Mouse (Mus musculus) intestine, embryonic 14.5 days (tissue): Measurements from ENCODE around the gene Klc2. TPM values are rescaled to one million over a fixed set of nuclear protein-coding genes. Genes with fewer than 3 reads are reported as not detected.
A peak's percentile ranks its signal among the peaks of the same experiment; 100 is the strongest.
"Not testable (repeated sequence)": the region's sequence is repeated elsewhere in the genome, so short reads cannot be mapped to it uniquely, and the experiment has no call there.

Experiments used
- ATAC-seq: fragments of 200-750 bp; cut with Nextera tagmentation; replicated peaks from 2 replicates; pipeline ENCODE4 v1.8.0; 2017; ENCODE audit warnings: low read depth, moderate number of reproducible peaks, moderate TSS enrichment, moderate library complexity; ENCODE audit not compliant: low FRiP score, low TSS enrichment
- DNase-seq: peaks from one replicate; pipeline ENCODE4 v3.0.0-alpha.2; 2018; ENCODE audit warnings: low spot score
- H3K27ac ChIP-seq: fragments of 300-500 bp; sonication (generic); 2 replicates; pipeline ENCODE4 v1.5.1; 2014; ENCODE audit warnings: low read depth, mild to moderate bottlenecking, control low read depth
- H3K27me3 ChIP-seq: fragments of 300-500 bp; sonication (generic); replicated peaks from 2 replicates; pipeline ENCODE4 v1.6.1; 2014; ENCODE audit warnings: low read length, control low read depth; ENCODE audit not compliant: control insufficient read depth, insufficient read depth
- H3K36me3 ChIP-seq: fragments of 300-500 bp; sonication (generic); 2 replicates; pipeline ENCODE4 v1.6.1; 2014; ENCODE audit warnings: low read length, control low read depth; ENCODE audit not compliant: control insufficient read depth, insufficient read depth
- H3K4me1 ChIP-seq: fragments of 300-500 bp; sonication (generic); replicated peaks from 2 replicates; pipeline ENCODE4 v1.6.1; 2014; ENCODE audit warnings: low read length, control low read depth, mixed read lengths; ENCODE audit not compliant: control insufficient read depth, insufficient read depth
- H3K4me2 ChIP-seq: fragments of 300-500 bp; sonication (generic); 2 replicates; pipeline ENCODE4 v1.6.1; 2014; ENCODE audit warnings: low read length
- H3K4me3 ChIP-seq: fragments of 300-500 bp; sonication (generic); 2 replicates; pipeline ENCODE4 v1.5.1; 2014; ENCODE audit warnings: low read depth, low read length, control low read depth, mixed read lengths
- H3K9ac ChIP-seq: fragments of 300-500 bp; sonication (generic); 2 replicates; pipeline ENCODE4 v1.6.1; 2014; ENCODE audit warnings: mild to moderate bottlenecking, low read length
- H3K9me3 ChIP-seq: fragments of 300-500 bp; sonication (generic); 2 replicates; pipeline ENCODE4 v1.6.1; 2016; ENCODE audit warnings: low read length, control low read depth; ENCODE audit not compliant: control insufficient read depth
- WGBS: fragments of 180-500 bp; shearing (Covaris S2); extraction: QIAGEN DNeasy Blood & Tissue Kit; methylation state at CpG from one replicate; pipeline ENCODE4 v1.1.7; 2014; 5-methylcytosine and 5-hydroxymethylcytosine counted together
- polyA plus RNA-seq: library from polyadenylated mRNA; unstranded; fragments of >200 nt; fragmentation: Nextera tagmentation; extraction: Ambion mirVana; gene quantifications from 2 replicates; pipeline ENCODE4 v1.2.1, GENCODE M21; 2014

Klc2 gene
- polyA plus RNA-seq, 1 experiment from 2014 or later = 19.0 TPM

GRCm38 (mm10) chr19:5087884-5088728 lies 30.3 kb downstream of the Klc2 start, which contains the start of gene Yif1a:
Yif1a (plus strand) TSS chr19:5088538.
- WGBS = under 1% methylated on average over 58 of the region's 58 CpGs
- H3K9me3 ChIP-seq = no peaks in the 10 kb centered on the region
- H3K9ac ChIP-seq = peak within 1 kb of the TSS; percentile 69
- peaks cover 35% of the 10 kb centered on the region for H3K27me3 ChIP-seq
- peak within 1 kb of the TSS; percentile 74 for H3K27ac ChIP-seq
- DNase-seq (peak; percentile 99), ATAC-seq (peak; percentile 89)
- peaks cover 10% of the 10 kb centered on the region for H3K4me1 ChIP-seq
- peak within 1 kb of the TSS; percentile 93 for H3K4me2 ChIP-seq
- H3K4me3 ChIP-seq = peak within 1 kb of the TSS; percentile 87
- H3K36me3 ChIP-seq = peaks cover 29% of the 10 kb centered on the region

- H3K9me3 ChIP-seq, H3K4me2 ChIP-seq, H3K4me3 ChIP-seq, DNase-seq, H3K27ac ChIP-seq, H3K4me1 ChIP-seq, H3K9ac ChIP-seq, ATAC-seq: not testable (repeated sequence)
- Histone ChIP-seq H3K36me3 (peaks cover 17% of the 10 kb centered on the region), H3K27me3 (peaks cover 50% of the 10 kb centered on the region)
- 59% methylated on average over 4 of the region's 4 CpGs for WGBS
Measured at GRCm38 (mm10) chr19:5086533-5086932, 31.8 kb downstream of the Klc2 start.

GRCm38 (mm10) chr19:5085145-5085863 lies 33.1 kb downstream of the Klc2 start, which contains the start of gene Tmem151a:
Tmem151a (minus strand) TSS chr19:5085531.
- peaks cover 5% of the 10 kb centered on the region for H3K36me3 ChIP-seq
- H3K27me3 ChIP-seq = peaks cover 63% of the 10 kb centered on the region
- peak within 1 kb of the TSS; percentile 37 for H3K4me3 ChIP-seq
- WGBS = under 1% methylated on average over 54 of the region's 69 CpGs
- H3K4me2 ChIP-seq = peak within 1 kb of the TSS; percentile 68
- H3K27ac ChIP-seq = no peak within 1 kb of the TSS
- DNase-seq (peak; percentile 58), ATAC-seq (no peak)
- H3K9ac ChIP-seq = peak within 1 kb of the TSS; percentile 25; the same call in 1 of the 2 replicates
- no peaks in the 10 kb centered on the region for H3K9me3 ChIP-seq
- H3K4me1 ChIP-seq = peaks cover 10% of the 10 kb centered on the region

DNA sequence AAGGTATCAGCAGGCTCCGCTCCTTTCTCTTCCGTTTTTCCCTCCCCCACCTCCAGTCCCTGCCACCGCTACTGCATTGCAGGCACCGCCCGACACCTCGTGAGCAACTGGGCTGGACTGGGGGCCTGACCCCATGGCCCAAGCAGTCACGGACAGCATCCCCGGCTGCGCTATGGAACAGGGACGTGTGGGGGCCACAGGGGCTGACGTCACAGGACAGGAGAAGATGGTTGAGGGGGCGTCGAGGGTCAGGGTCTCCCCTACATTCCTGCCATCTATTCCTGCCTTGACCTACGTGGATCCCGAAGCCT lies 33.6 kb downstream of the Klc2 start:
- DNase-seq = no peak
- Histone ChIP-seq H3K4me2 (peak overlapping the region; percentile 68), H3K36me3 (peaks cover 4% of the 10 kb centered on the region), H3K9me3 (no peaks in the 10 kb centered on the region), H3K9ac (peak overlapping the region; percentile 25; the same call in 1 of the 2 replicates), H3K27me3 (peaks cover 68% of the 10 kb centered on the region), H3K4me1 (peaks cover 10% of the 10 kb centered on the region), H3K27ac (no peak overlapping the region), H3K4me3 (peak overlapping the region; percentile 37)
- 2% methylated on average over 15 of the region's 15 CpGs for WGBS
- ATAC-seq = no peak

- ATAC-seq = no peak
- Histone ChIP-seq H3K9ac (no peak overlapping the region), H3K4me3 (peak overlapping the region; percentile 37), H3K36me3 (no peaks in the 10 kb centered on the region), H3K27me3 (peaks cover 72% of the 10 kb centered on the region), H3K4me2 (no peak overlapping the region), H3K27ac (no peak overlapping the region), H3K9me3 (no peaks in the 10 kb centered on the region), H3K4me1 (peaks cover 7% of the 10 kb centered on the region)
- DNase-seq = no peak
- 59% methylated on average over 3 of the region's 3 CpGs for WGBS
Measured at GRCm38 (mm10) chr19:5083961-5084833, 34.2 kb downstream of the Klc2 start.

DNA sequence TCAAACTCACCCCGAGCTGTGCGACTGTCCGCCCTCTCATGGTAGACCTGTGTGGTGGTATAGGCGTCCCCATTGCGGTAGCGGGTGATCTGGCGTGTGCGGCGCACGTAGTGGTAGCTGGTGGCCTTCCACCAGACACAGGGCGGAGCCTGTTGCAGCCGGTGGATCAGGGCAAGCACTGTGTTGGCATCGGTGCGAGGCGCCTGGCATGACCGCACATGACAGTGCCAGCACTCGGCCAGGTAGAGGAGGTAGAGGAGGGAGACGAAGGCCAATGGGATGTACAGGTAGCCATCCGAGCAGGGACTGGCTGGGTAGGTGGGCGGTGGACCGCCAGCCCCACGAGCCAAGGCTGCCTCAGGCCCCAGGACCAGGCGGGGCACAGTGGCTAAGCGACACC lies 35.8 kb downstream of the Klc2 start:
- no peak overlapping the region for H3K9ac ChIP-seq
- ATAC-seq (no peak), DNase-seq (no peak)
- no peaks in the 10 kb centered on the region for H3K36me3 ChIP-seq
- no peaks in the 10 kb centered on the region for H3K9me3 ChIP-seq
- 63% methylated on average over 24 of the region's 24 CpGs for WGBS
- H3K4me3 ChIP-seq = no peak overlapping the region
- H3K27ac ChIP-seq = no peak overlapping the region
- 0 out of 2 replicates have a peak, but pooled peaks cover 2% of the 10 kb centered on the region for H3K4me1 ChIP-seq
- H3K27me3 ChIP-seq = peaks cover 72% of the 10 kb centered on the region
- no peak overlapping the region for H3K4me2 ChIP-seq

DNA sequence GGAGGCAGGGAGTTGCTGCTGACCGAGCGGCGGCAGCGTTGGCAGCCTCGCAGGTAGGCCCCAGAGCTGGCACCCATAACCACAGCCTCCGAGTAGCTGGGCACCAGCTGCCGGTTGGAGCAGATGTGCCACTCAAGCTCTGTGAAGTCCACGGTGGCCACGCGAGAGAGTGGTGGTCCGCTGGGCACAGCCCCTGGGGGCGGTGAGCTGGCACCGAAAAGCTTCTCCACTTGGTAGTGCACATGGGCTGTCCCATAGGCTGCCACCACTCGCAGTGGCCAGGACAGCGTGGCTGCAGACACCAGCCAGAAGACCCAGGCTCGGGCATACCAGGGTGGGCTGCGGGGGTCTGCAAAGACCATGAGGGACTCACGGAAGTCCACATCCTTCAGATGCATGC lies 36.4 kb downstream of the Klc2 start:
- no peaks in the 10 kb centered on the region for H3K4me1 ChIP-seq
- no peak overlapping the region for H3K27ac ChIP-seq
- H3K27me3 ChIP-seq = peaks cover 72% of the 10 kb centered on the region
- DNase-seq (no peak), ATAC-seq (no peak)
- no peak overlapping the region for H3K4me2 ChIP-seq
- no peaks in the 10 kb centered on the region for H3K9me3 ChIP-seq
- no peak overlapping the region for H3K9ac ChIP-seq
- H3K36me3 ChIP-seq = no peaks in the 10 kb centered on the region
- WGBS = 57% methylated on average over 18 of the region's 18 CpGs
- H3K4me3 ChIP-seq = no peak overlapping the region

GRCm38 (mm10) chr19:5079279-5079678 lies 39.1 kb downstream of the Klc2 start:
- Histone ChIP-seq H3K36me3 (no peaks in the 10 kb centered on the region), H3K4me2 (no peak overlapping the region), H3K27ac (no peak overlapping the region), H3K4me1 (no peaks in the 10 kb centered on the region), H3K4me3 (no peak overlapping the region), H3K9me3 (no peaks in the 10 kb centered on the region), H3K9ac (no peak overlapping the region), H3K27me3 (peaks cover 49% of the 10 kb centered on the region)
- DNase-seq (no peak), ATAC-seq (no peak)
- WGBS = 93% methylated on average over 1 of the region's 1 CpGs
